Mouse (Mus musculus) embryonic facial prominence, embryonic 10.5 days (tissue): ENCODE results near the gene Cdk1. TPM values are rescaled to one million over a fixed set of nuclear protein-coding genes. Genes with fewer than 3 reads are reported as not detected.

ENCODE experiments used
- DNase-seq: peaks from one replicate; pipeline ENCODE4 v3.0.0-alpha.2; 2017; ENCODE audit warnings: low spot score
- H3K27ac ChIP-seq: fragments of 300-500 bp; sonication (generic); replicated peaks from 2 replicates; pipeline ENCODE4 v1.5.1; 2016; ENCODE audit warnings: mild to moderate bottlenecking
- H3K27me3 ChIP-seq: fragments of 300-500 bp; sonication (generic); replicated peaks from 2 replicates; pipeline ENCODE4 v1.6.1; 2016; ENCODE audit warnings: low read depth, mild to moderate bottlenecking; ENCODE audit not compliant: poor library complexity, severe bottlenecking
- H3K36me3 ChIP-seq: fragments of 300-500 bp; sonication (generic); replicated peaks from 2 replicates; pipeline ENCODE4 v1.6.1; 2016; ENCODE audit warnings: mild to moderate bottlenecking, moderate library complexity
- H3K4me1 ChIP-seq: fragments of 300-500 bp; sonication (generic); 2 replicates; pipeline ENCODE4 v1.6.1; 2016
- H3K4me3 ChIP-seq: fragments of 300-500 bp; sonication (generic); 2 replicates; pipeline ENCODE4 v1.5.1; 2016; ENCODE audit warnings: mild to moderate bottlenecking, moderate library complexity
- H3K9me3 ChIP-seq: fragments of 300-500 bp; sonication (generic); 2 replicates; pipeline ENCODE4 v1.6.1; 2016; ENCODE audit warnings: mild to moderate bottlenecking
- WGBS: fragments of 180-500 bp; shearing (Covaris S2); methylation state at CpG from one replicate; pipeline ENCODE4 v1.1.7; 2016; 5-methylcytosine and 5-hydroxymethylcytosine counted together
- polyA plus RNA-seq: library from polyadenylated mRNA; unstranded; fragments of >200 nt; fragmentation: Nextera tagmentation; extraction: Ambion mirVana; gene quantifications from 2 replicates; pipeline ENCODE4 v1.2.1, GENCODE M21; 2016

The Cdk1 gene
- polyA plus RNA-seq, 1 experiment from 2014 or later: 534 TPM

- no peak overlapping the region for H3K4me3 ChIP-seq
- 48% methylated on average over 21 of the region's 21 CpGs for WGBS
- peak; percentile 86 for DNase-seq
- H3K4me1 ChIP-seq: no peaks in the 10 kb centered on the region
- no peaks in the 10 kb centered on the region for H3K9me3 ChIP-seq
- no peaks in the 10 kb centered on the region for H3K36me3 ChIP-seq
- no peaks in the 10 kb centered on the region for H3K27me3 ChIP-seq
- H3K27ac ChIP-seq: no peak overlapping the region
Measured at GRCm38 (mm10) chr10:69320667-69321518, 31.8 kb downstream of the Cdk1 start.

DNA sequence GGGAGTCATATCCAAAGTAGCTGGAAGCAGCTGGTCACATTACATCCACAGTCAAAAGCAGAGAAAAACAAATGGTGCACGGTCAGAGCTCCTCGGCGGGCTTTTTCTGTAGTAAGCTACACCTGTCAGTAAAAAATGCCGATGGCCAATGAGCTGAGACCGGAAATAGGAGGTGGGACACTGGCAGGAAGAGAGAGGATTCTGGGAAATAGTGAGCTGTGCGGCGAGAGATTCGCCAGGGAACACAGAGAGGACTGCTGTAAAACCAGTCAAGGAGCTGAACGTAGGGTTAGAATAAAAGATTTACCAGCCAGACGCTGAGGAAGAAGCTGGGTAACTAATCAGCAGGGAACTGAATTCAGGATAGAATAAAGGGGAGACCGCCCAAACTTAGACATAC lies 34.2 kb downstream of the Cdk1 start:
- no peak for DNase-seq
- Histone ChIP-seq H3K4me1 (0 out of 2 replicates have a peak, but pooled peaks cover 3% of the 10 kb centered on the region), H3K36me3 (no peaks in the 10 kb centered on the region), H3K27ac (no peak overlapping the region), H3K4me3 (no peak overlapping the region), H3K9me3 (no peaks in the 10 kb centered on the region), H3K27me3 (no peaks in the 10 kb centered on the region)
- 88% methylated on average over 11 of the region's 11 CpGs for WGBS

DNA sequence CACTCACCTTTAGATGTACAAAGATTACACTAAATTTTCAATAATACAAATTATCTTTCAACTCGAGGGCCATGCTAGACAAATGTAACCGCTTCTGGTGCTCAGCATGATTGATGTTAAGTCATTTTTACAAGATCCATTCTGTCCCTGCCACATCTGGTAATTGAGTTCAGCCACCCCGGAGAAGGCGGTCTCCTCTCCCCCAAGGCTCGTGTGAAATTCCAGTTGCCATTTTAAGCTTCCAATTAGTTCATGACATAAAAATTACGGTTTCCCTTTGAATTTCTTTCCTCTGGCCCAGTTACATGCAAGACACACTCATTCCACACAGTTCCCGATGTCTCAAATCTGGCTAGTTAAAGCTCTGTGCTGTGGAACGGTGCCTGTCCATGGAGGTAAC lies 38.8 kb downstream of the Cdk1 start:
- no peak overlapping the region for H3K4me3 ChIP-seq
- no peaks in the 10 kb centered on the region for H3K27me3 ChIP-seq
- no peaks in the 10 kb centered on the region for H3K9me3 ChIP-seq
- H3K27ac ChIP-seq: no peak overlapping the region
- no peaks in the 10 kb centered on the region for H3K36me3 ChIP-seq
- no peak for DNase-seq
- WGBS: 82% methylated on average over 8 of the region's 8 CpGs
- 0 out of 2 replicates have a peak, but pooled peaks cover 3% of the 10 kb centered on the region for H3K4me1 ChIP-seq

- Histone ChIP-seq H3K4me1 (0 out of 2 replicates have a peak, but pooled peaks cover 3% of the 10 kb centered on the region), H3K36me3 (no peaks in the 10 kb centered on the region), H3K27me3 (no peaks in the 10 kb centered on the region), H3K27ac (no peak overlapping the region), H3K4me3 (no peak overlapping the region), H3K9me3 (no peaks in the 10 kb centered on the region)
- no peak for DNase-seq
- WGBS: 81% methylated on average over 16 of the region's 16 CpGs
Measured at GRCm38 (mm10) chr10:69311867-69312266, 40.9 kb downstream of the Cdk1 start.

- no peak overlapping the region for H3K4me3 ChIP-seq
- DNase-seq: no peak
- H3K4me1 ChIP-seq: peaks cover 9% of the 10 kb centered on the region
- H3K27me3 ChIP-seq: no peaks in the 10 kb centered on the region
- 76% methylated on average over 5 of the region's 5 CpGs for WGBS
- H3K9me3 ChIP-seq: no peaks in the 10 kb centered on the region
- no peaks in the 10 kb centered on the region for H3K36me3 ChIP-seq
- no peak overlapping the region for H3K27ac ChIP-seq
Measured at GRCm38 (mm10) chr10:69309109-69309508, 43.6 kb downstream of the Cdk1 start.

DNA sequence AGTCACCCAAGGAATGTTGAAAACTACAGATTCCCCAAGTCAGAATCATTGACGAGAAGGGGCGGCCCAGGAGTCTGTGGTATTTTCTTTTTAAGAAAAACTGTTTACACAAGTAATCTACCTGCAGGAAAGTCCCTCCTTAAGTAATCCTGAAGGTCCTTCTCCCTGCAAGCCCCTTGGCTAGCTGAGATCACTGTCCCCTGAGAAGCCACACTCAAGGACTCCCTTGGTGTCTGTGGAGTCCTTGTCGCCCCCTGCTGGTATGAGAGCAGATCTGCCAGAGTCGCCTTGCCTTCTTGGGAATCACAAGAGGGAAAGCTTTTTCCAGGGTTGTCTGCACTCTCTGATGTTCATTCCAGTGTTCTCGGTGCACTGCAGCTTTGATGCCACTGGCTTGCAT lies 45.7 kb downstream of the Cdk1 start:
- no peaks in the 10 kb centered on the region for H3K36me3 ChIP-seq
- peak; percentile 70 for DNase-seq
- H3K4me3 ChIP-seq: no peak overlapping the region
- no peaks in the 10 kb centered on the region for H3K27me3 ChIP-seq
- no peak overlapping the region for H3K27ac ChIP-seq
- no peaks in the 10 kb centered on the region for H3K9me3 ChIP-seq
- WGBS: 42% methylated on average over 5 of the region's 5 CpGs
- H3K4me1 ChIP-seq: peaks cover 12% of the 10 kb centered on the region

DNA sequence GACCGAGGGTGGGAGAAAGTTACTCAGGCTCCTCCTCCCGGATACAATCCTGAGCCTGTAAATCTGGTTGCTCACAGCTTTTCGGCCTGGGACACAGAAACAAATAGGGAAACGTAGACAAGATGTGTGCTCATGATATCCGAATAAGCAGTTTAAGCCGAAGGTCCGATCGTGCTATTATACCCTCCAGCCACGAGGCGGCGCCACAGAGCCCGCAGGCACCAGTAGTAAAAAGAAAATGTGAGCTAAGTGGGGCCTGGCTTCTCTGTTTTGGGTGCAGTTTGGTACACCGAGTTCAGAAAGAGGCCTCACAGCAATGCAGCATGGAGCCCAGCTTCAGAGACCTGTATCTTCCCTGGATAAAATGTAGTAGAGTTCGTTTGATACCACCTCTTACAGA lies 46.5 kb downstream of the Cdk1 start:
- Histone ChIP-seq H3K4me3 (no peak overlapping the region), H3K27me3 (no peaks in the 10 kb centered on the region), H3K9me3 (no peaks in the 10 kb centered on the region), H3K27ac (no peak overlapping the region), H3K36me3 (no peaks in the 10 kb centered on the region), H3K4me1 (peaks cover 12% of the 10 kb centered on the region)
- DNase-seq: peak; percentile 44
- WGBS: 67% methylated on average over 14 of the region's 14 CpGs

- Histone ChIP-seq H3K36me3 (no peaks in the 10 kb centered on the region), H3K4me1 (peaks cover 12% of the 10 kb centered on the region), H3K27ac (0 out of 2 replicates have a peak overlapping the region, but pooled peaks have one; percentile 19), H3K4me3 (no peak overlapping the region), H3K27me3 (no peaks in the 10 kb centered on the region), H3K9me3 (no peaks in the 10 kb centered on the region)
- 50% methylated on average over 7 of the region's 7 CpGs for WGBS
- DNase-seq: no peak
Measured at GRCm38 (mm10) chr10:69305600-69305999, 47.1 kb downstream of the Cdk1 start.

DNA sequence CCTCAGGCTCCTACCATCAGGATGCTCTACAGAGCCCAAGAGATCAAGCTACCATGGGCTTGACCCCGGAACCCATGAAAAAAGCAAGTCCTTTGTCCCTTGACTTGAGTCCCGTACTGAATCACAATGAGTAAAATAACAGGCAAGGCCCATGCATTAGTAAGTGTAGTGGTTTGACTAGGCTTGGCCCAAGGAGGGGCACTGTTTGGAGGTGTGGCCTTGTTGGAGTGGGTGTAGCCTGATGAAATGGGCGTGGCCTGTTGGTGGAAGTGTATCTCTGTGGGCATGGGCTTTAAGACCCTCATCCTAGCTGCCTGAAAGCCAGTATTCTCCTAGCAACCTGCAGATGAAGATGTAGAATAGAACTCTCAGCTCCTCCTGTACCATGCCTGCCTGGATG lies 47.9 kb downstream of the Cdk1 start:
- H3K27me3 ChIP-seq: no peaks in the 10 kb centered on the region
- H3K4me1 ChIP-seq: peaks cover 12% of the 10 kb centered on the region
- H3K4me3 ChIP-seq: no peak overlapping the region
- 90% methylated on average over 3 of the region's 3 CpGs for WGBS
- no peak for DNase-seq
- no peaks in the 10 kb centered on the region for H3K9me3 ChIP-seq
- H3K36me3 ChIP-seq: no peaks in the 10 kb centered on the region
- no peak overlapping the region for H3K27ac ChIP-seq

DNA sequence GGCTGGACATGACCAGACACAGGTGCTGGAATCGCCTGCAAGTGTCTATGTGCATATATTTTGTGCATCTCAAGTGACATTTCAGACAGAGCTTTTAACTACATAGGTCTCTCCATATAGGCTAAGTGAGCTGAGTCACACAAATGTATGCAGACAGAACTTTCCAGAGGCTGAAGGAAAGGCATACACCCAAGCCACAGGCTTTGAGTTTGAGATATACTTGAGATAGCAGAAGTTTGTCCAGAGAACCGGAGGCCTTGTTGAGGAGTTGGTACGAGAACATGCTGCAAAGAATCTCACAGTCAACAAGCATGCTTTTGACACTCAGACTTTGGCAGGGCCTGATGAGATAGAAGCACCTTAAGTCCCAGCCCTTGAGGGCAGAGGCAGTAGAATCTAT lies 50.1 kb downstream of the Cdk1 start:
- Histone ChIP-seq H3K4me3 (no peak overlapping the region), H3K4me1 (peaks cover 12% of the 10 kb centered on the region), H3K9me3 (no peaks in the 10 kb centered on the region), H3K27ac (no peak overlapping the region), H3K36me3 (no peaks in the 10 kb centered on the region), H3K27me3 (no peaks in the 10 kb centered on the region)
- WGBS: 89% methylated on average over 3 of the region's 3 CpGs
- DNase-seq: no peak

DNA sequence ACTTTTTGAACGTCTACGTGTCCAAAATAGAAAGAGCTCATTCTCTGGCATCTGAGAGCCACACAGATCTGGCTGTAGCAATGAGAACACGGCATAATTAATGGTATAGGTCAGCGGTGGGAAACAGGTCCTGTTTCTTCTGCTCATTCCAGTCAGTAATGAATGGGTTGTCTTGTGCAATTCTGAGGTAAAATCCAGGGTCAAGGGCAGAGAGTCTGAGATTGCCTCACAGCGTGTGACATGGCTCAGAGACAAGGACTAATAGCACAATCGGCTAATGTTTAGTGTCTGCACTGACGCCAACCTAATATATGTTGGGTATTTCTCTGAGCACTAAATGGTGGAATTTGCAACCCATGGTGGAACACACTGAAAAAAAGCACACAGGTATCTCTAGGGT lies 52.8 kb downstream of the Cdk1 start:
- 90% methylated on average over 7 of the region's 7 CpGs for WGBS
- Histone ChIP-seq H3K9me3 (no peaks in the 10 kb centered on the region), H3K27ac (no peak overlapping the region), H3K4me3 (no peak overlapping the region), H3K36me3 (no peaks in the 10 kb centered on the region), H3K4me1 (peaks cover 11% of the 10 kb centered on the region), H3K27me3 (no peaks in the 10 kb centered on the region)
- no peak for DNase-seq

- H3K27me3 ChIP-seq: no peaks in the 10 kb centered on the region
- H3K4me3 ChIP-seq: no peak overlapping the region
- WGBS: 84% methylated on average over 9 of the region's 9 CpGs
- no peak for DNase-seq
- no peak overlapping the region for H3K27ac ChIP-seq
- peaks cover under 1% of the 10 kb centered on the region; the same call in 1 of the 2 replicates for H3K36me3 ChIP-seq
- peaks cover 7% of the 10 kb centered on the region; the same call in 1 of the 2 replicates for H3K4me1 ChIP-seq
- no peaks in the 10 kb centered on the region for H3K9me3 ChIP-seq
Measured at GRCm38 (mm10) chr10:69295919-69296318, 56.8 kb downstream of the Cdk1 start.

GRCm38 (mm10) chr10:69290736-69291135 lies 62.0 kb downstream of the Cdk1 start:
- H3K27ac ChIP-seq: no peak overlapping the region
- 91% methylated on average over 8 of the region's 8 CpGs for WGBS
- H3K36me3 ChIP-seq: peaks cover 45% of the 10 kb centered on the region
- no peaks in the 10 kb centered on the region for H3K9me3 ChIP-seq
- H3K27me3 ChIP-seq: no peaks in the 10 kb centered on the region
- 0 out of 2 replicates have a peak, but pooled peaks cover under 1% of the 10 kb centered on the region for H3K4me1 ChIP-seq
- DNase-seq: no peak
- no peak overlapping the region for H3K4me3 ChIP-seq
